Mouse (Mus musculus): ENCODE data around the gene Rbm18.
A peak's percentile ranks its signal among the peaks of the same experiment; 100 is the strongest.

Rbm18 gene

DNA sequence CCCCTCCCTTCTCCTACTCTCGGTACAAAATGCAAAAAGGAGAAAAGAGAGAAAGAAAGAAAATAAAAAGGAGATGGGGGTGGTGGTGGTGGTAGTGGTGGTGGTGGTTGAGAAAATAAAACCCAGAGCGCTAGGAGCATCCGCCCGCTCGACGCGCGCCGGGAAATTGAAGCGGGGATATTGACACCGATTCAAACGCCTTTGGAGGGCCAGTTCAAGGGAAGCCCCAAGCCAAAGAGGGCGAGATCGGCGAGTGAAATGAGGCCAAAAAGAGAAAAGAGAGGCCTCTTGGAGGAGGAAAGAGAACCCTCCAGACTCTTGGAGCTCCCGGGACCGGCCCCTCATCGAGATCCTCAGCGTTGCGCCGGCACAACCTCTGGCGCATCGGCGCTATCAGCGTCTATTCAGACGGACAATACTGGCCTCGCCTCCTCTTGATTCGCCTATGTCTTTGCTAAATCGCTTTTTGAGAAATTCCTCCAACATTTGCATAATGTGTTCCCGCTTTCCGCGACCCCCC is 32.1 kb downstream of the Rbm18 start:
- no peak for DNase-seq

DNA sequence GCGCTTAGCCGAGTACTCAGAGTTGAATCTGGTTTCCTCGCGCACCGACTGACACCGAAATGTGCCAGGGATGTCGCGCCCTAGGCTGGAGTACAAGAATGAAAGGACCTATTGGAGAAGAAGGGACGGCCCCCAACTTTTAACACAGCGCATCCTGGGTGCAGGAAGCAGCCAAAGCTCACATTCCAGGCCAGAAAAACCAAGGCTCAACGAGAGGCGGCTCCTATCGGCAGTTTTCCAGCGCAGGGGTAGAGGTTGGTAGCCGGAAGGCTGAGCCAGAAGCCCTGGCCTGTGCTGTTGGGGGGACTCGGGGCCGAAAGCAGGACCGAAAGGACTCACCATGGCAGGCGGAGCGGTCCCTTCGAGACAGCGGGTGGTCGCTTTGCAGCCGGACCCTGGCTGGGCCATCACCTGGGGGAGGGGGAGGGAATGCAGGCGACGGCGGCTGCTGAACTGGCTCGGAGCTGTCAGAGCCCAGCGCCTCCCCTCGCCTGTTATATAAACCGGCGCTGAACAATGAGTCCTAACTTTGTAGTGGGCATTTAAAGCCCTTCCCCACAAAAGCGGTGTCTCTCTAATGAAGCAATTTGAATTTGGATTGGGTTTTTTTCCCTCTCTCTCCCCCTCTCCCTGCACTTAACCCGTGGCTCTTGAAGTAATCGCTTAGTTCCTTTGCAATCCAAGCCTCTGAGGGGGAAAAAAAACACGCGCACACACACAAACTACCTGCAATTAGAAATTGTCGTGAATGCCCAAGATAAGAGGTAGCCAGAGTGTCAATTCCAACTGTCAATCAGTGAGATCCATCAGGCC is 32.8 kb downstream of the Rbm18 start:
- DNase-seq: no peak

DNA sequence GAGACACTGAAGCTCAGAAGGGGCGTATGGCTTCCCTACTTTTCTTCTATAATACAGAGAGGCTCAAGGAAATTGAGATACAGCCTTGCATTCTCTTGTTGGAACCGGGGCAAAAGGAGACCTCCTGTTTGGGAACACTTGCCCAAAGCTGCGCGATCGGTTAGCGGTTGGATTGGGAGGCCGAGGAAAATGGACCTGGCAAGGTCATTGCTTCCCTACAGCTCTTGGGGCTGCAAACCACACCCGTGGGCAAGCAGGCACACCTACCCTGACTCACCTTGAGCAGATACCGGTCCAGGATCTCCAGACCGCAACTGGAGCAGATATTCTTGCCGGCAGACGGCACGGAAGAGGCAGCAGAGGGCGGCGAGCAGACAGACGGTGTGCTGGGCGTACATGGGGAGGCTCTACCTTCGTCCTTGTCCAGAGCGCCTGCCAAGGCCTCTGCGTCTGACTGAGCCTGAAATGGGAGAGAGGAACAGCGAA is 33.5 kb downstream of the Rbm18 start:
- peak; percentile 13 for DNase-seq

DNA sequence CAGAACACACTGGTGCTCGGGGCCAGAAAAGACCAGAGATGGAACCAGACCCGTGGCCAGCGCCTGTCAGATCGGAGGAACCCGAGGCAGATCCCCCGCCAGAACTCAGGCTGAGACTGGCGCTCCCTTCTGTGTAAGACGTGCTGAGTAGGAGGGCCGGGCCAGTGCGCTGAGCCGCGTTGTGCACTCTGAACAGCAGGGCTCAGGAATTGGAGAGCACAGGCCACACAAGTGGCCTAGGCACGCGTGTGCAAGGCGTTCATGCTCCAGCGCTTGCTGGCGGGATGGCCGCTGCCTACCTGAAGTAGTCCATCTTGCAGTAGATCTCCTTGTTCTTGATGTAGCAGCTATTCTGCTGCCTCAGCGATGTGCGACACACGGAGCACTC is 34.0 kb downstream of the Rbm18 start:
- DNase-seq: no peak

DNA sequence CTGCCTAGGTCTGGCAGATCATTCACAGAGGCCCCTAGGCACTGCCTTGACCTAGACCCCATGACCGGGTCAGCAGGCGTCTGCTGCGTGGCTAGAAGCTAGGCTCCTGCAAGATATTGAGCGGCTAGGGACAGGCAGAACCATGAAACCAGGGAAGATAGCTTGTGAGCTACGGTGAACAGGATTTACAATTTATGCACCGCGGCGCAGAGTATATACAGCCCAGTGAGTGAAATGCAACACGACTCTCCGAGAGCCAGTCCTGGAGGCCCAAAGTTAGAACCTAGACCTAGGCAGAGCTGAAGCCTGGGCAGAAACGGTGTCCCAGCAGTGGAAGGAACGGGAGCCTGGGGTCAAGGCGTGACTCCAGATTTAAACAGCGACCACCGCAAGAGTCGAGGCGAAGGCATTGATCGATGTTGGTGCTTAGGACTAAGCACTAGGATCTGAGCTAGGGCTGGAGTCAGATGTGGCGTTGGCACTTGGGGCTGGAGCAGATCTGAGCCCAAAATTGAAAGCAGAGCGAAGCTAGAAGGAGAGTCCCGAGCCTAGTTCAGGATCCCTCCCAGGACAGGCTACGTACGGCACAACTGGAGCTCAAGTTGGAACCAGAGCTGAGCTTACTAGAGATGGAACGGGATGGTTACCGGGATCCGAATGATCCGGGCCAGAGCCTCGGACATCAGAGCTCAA is 34.6 kb downstream of the Rbm18 start:
- no peak for DNase-seq

DNA sequence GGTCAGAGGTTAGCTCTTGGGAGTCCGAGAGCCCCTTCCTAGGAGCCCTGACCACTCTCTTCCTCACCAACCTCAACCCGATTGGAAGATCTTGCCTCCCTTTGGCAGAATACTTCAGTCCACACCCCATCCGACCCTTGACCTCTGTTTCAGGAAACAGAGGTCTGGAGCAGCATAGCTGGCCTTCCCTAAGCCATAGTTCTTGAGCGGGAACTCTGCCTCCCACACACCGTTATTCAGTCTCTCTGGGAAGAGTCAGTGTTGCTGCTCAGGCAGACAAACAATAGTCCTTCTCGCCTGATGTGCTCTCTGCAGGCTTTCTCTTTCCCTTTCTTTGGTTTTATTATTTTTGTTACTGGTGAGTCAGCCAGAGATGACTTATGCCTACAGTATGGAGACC is 36.8 kb downstream of the Rbm18 start:
- no peak for DNase-seq

DNA sequence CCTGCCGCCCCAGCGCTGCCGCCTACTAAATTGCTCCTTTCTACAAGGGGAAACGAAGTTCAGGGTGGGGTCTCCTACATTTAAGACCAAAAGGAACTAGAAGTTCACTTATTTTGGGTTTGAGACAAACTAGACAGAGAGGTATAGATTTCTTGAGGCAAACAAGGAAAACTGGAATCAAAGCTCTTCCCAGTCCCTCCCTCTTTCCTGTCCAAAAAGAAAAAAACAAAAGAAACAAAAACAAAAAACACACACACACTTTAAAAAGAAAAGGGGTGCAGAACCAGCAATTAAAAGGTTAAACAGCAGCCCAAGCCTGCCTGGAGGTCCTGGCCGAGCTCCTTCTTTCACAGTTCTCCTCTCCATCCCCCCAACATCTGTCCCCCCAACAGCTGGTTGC is 38.6 kb downstream of the Rbm18 start:
- no peak for DNase-seq

DNA sequence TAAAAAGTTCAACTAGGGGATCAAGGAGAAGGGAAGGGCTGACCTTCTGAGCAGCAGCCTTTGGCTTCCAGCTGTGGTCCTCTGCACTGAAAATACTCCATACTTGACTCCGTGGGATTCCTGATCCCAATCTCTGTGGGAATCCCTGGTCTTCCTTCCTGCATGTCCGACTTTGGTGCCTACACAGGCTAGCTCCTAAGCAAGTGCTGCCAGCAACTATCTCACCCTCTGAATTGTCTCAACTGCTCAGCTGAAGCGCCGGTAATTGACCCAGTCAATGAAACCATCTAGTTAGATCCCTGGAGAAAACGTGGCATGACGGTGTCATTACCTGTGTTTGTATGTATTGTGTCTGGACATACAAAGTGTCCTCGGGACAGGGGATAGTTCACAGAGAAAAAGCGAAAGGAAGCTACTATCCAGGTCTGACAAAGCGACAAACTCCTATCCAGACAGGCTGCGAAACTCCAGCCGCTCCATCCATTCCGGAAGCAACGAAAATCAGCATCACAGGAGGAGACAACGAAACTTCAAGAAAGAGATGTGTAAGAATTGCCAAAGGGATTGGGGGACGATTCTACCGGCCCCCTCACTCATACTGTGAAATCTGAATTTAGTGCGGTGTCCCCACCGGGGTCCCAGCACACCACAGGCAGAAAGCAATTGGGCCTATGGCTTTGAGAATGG is 39.3 kb downstream of the Rbm18 start:
- no peak for DNase-seq

DNA sequence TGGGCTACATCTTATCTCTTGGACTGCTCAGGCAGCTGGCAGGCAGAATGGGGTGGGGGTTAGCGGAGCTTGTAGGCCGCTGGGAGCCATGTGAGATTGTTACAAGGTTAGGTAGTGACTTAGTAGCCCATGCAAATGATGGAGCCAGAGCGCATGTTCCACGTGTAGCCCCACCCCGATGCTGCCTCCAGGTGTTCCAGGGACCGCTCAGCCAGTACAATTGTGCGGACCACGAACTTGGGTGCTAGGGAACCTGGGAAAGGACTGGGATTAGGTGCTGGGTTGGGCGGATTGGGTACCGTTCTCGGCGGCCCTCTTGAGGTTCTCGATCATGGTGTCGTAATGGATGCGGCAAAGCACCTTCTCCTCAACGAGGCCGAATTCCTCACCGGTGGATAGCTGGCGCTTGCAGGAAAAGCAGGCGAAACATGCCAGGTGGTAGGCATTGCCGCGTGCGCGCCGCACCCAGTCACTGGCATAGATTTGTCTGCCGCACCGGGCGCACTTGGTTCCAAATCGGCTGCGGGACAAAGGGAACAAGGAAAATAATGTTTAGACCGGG is 42.6 kb downstream of the Rbm18 start:
- no peak for DNase-seq

DNA sequence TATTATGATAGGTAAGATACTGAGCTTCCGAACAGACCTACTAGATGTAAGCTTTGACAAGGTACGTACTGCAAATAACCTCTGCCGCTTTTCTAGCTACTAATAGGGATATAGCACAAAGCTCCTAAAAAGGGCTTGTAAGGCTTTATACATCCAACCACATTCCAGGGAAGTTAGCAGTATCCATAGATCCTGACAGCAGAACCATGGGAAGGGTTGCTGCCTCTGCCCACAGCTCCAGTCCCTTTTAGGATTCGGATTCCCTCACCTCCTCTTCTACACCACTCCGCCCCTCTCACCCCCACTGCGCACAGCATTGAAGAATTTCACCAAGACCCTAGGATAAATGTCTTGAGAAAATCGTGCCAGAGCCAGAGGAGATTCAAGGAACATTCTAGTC is 43.3 kb downstream of the Rbm18 start:
- no peak for DNase-seq

DNA sequence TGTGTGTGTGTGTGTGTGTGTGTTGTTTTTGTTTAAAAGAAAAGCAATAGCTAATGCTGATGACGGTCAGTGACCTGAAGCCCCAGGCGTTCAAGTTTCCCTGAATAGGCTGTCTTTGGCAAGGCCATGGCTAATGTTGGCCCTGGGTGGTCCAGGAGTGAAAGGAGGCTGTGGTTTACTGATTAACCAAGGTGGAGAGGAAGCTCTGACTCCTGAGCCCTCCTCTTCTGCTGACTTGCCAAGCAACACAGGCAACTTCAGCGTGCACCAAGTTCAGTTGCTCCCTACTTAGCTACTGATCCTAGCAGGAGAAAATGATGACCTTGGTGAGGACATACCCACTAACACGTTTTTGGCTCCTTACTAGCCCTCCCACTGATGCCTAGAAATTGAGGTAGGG is 43.8 kb downstream of the Rbm18 start:
- no peak for DNase-seq

DNA sequence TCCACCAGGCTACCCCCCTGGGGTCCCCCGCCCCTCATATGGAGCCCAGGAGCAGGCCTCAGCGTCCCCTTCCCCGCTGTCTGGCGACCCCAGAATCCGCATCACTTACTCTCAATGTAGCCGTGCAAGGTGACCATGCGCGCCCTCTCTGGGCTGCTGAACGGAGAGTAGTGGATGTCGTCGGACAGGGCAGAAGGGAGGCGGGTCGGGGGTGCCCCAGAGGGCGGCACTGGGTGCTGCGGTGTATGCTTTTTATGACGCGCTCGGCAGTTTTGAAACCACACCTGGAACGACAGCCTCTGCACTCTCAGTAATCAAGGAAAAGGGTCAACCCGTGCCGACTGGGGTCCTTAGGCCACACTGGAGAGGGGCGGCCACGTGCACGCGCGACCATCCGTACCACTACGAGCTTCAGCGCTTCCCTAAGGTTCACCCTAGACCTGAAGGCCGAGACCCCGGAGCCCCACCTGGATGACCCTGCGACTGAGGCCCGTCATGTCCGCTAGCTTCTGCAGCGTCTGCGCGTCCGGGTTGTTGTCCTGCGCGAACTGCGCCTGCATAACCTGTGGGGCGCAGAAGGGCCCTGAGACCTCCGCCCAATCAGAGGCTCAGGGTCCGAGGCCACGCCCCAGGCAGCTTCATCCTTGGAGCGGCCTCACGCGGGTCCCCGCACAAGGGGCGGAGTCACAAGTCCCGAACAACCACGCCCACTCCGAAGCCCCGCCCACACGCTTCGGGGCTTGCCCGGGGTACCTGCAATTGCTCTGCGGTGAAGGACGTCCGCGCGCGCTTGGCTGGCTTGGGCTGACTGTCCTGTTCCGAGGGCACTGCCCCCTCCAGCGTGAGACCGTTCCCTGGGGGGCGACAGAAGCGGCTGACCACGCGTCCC is 45.5 kb downstream of the Rbm18 start:
- no peak for DNase-seq

DNA sequence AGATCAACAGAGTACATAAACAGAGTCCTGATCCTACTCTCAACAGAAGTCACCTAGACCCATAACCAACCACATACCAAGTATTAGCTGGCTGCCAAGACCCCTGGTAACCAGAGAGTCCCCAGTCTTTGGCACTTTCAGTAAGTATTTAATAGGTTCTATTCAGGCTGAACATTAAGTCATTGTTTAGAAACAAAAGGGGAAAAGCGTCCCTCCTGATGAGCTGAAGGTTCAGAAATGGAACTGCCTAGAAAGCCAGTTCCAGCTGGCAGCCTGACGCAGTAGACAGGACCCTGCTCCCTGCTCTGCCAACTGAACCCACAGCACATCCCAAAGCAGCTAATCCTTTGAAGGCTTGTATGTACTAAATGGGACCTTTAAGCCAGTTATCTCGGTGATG is 47.4 kb downstream of the Rbm18 start:
- DNase-seq: no peak

DNA sequence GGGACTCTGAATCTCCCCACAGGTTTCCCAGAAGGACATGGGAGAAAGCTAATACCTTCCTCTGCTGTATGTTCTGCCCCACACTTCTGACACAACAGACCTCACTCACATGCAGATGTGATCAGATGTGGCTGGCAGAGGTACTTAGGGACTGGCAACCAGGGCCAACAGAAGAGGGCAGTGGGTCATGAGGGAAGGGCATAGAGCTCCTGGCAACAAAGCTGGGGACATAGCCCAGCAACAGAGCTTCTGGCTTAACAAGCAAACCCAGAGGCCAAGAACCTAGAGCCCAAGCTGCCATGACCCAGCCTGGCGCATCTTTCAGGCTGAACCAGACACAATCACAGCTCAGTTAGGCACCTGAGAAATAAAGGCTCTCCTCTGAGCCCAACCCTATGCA is 51.5 kb downstream of the Rbm18 start:
- no peak for DNase-seq

DNA sequence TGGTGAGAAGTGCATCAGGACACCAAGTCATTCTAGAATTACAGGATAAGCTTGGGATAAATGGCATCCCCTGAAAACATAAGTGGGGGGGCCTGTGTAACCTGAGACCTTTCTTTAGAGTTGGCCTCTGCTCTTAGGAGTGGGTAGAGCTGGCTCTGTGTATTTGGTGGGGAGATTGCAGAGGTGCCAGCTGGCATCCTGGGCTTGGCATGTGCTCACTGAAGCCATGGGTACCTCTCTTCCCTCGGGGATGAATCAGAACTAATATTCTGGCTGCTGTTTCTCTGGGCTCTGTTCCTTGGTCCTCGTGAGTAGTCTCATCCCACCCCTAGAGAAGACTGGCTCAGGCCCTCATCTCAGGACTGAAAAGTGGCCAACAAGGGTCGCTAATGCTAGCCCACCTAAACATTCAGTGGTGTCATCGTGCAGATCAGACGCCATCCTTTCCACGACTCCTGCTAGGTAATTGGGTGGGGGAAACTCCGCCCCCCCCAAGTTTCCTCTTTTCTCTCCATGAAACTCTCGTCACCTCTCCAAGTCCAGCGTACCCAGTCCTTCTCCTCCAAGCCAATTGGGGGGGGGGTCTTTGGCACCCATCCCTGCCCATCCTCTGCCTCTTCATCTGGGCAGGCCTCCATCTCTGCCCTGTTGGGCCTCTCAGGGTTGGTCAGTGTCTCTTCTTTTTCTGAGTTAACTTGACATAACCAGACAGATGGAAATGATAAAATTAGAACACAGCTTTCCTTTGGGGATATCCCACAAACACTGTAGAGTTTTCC is 53.6 kb downstream of the Rbm18 start:
- DNase-seq: no peak

DNA sequence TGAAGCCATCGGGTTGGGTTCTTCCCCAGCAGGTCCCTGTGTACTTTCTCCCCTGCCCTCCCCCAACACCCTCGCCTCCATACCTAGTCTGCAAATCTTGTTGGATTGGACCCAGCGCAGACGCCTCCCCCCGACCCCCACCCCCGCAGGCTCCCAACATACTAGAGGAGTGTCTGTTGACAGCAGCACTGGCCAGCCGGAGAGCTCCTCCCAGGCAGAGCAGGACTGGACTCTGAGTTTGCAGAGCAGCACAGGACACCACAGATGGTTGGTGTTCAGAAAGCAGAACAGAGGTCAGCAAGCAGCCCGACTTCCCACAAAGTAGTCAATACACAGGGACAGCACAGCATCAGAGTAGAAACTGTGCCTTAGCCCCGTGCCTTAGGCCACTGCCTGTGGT is 55.1 kb downstream of the Rbm18 start:
- DNase-seq: no peak

DNA sequence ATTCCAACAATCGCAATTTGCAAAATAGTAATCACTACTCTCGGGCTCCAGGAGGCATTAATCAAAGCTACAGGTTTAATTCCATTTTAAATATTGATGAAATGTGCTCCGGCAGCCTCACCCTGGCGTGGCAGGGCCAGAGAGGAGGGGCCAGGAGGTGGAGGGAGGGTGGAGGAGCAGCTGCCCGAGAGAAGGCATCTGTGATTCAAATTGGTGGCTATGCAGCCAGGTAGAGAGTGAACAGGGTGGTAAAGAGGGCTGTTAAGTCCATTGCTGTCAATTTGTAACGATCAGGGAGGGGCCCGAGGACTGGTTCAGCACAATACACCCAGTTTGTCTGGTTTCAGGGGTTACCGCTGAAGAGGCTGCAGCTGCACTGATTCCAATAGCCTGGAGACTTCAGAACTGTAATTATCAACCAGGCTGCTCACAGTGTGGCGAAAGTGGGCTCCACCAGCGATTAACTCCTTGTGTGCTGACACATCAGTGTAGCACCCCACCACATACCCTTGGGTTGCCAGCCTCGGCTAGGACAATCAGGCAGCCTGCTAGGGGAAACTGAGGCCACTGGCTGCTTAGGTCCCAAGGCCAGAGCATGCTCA is 59.3 kb downstream of the Rbm18 start:
- DNase-seq: no peak

DNA sequence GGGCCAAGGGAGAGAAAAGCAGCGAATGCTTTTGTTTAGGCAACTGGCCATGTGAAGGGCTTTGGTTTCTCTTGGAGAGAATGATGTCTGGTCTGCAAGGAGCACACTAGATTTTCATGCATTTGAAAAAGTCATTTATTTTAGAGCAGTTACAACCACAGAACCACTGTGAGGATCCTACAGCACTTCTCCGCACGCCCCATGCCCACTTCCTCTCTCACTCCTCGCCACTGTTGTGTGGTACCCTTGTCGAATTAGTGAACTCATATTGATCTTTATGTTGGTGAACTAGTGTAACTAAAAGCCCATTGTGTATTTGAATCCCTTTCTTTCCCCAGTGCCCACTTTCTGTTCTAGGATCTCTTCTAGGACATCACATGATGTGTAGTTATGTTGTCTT is 61.4 kb downstream of the Rbm18 start:
- DNase-seq: no peak

DNA sequence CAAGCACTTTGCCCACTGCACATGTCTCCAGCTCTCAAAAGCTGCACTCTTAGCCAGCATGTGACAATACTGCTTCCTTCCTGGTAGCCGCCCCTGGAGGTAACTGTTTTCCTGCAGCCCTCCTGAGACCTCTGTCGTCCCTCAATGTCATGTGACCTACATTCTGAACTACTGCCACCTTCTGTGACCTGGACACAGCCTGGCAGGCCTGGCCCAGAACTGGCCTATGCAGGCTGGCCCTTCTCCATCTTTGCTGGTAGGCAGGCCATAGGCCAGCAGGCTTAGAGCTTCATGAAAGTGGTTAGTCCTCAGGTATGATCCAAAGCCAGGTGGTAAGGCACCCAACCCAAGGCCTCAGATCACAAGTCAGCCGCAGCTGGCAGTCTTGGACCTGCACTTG is 62.8 kb downstream of the Rbm18 start:
- DNase-seq: no peak

DNA sequence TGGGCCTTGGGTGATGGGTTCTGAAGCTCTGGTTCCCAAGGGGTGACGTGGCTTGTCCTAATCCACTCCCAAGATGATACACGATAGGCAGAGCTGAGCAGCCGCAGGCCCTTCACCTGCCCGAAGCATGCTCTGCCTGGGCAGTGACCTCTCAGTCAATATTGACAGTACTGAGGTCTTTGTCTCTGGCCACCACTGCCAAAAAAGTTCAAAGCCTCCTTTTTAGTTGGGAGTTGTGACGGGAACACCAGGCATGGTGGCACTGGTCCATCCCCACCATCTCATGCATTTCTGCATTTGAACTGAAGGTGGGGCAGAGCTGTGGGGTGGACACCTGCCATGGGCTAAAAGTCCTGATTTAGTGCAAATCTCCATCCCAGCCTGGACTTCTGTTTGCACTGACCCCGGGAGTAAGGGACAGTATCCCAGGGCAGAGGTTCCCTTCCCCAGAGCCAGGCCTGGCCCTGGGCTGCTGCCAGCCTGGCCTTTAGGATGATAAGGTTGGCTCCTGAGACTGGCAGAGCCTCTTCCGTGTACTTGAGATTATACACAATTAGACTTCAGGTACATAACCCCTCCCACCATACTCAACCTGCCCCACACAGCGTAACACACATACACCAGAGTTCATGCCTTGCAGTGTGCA is 64.8 kb downstream of the Rbm18 start:
- DNase-seq: no peak

DNA sequence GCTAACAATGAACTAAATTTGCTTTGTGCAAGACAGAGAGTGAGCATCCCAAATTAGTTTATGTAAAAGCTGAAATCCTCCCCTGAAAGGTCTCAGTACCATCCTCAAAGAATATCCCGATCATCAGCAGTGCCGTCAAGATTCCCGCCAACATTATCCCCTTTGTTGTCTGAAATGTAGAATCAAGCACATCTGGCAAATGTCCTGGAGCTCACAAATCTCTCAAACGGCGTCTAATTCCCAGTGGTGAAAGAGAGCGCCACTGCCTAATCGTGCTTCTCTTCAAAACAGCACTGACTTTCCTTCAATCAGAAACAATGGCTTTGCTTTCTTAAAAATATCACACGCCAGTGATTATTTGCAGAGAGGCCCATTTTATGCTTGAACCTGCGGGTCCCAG is 69.4 kb downstream of the Rbm18 start:
- DNase-seq: no peak
